Mouse (Mus musculus) liver, adult 2 months (tissue): ENCODE results near the gene Slc38a7. TPM values are rescaled to one million over a fixed set of nuclear protein-coding genes. Genes with fewer than 3 reads are reported as not detected.

Source experiments
- DNase-seq: peaks from one replicate; pipeline ENCODE4 v3.0.0-alpha.2; 2011; ENCODE audit warnings: low read depth, low spot score; ENCODE audit errors: extremely low read depth
- H3K27ac ChIP-seq: fragments of 200-500 bp; replicated peaks from 2 replicates; pipeline ENCODE4 v1.5.1; 2012; ENCODE audit warnings: low read depth, mild to moderate bottlenecking, control low read depth, inconsistent platforms, low read length; ENCODE audit not compliant: insufficient read depth
- H3K27me3 ChIP-seq: fragments of 200-500 bp; 2 replicates; pipeline ENCODE4 v1.6.1; 2012; ENCODE audit warnings: mild to moderate bottlenecking, moderate library complexity, low read length, inconsistent platforms; ENCODE audit not compliant: control insufficient read depth, insufficient read depth
- H3K36me3 ChIP-seq: fragments of 200-500 bp; 2 replicates; pipeline ENCODE4 v1.6.1; 2012; ENCODE audit warnings: low read length, inconsistent platforms; ENCODE audit not compliant: control insufficient read depth, insufficient read depth
- H3K4me1 ChIP-seq: fragments of 200-500 bp; 2 replicates; pipeline ENCODE4 v1.6.1; 2011; ENCODE audit warnings: low read length; ENCODE audit not compliant: control insufficient read depth, insufficient read depth
- H3K4me3 ChIP-seq: fragments of 200-500 bp; 2 replicates; pipeline ENCODE4 v1.5.1; 2011; ENCODE audit warnings: low read depth, mild to moderate bottlenecking, control low read depth, low read length, moderate library complexity; ENCODE audit not compliant: insufficient read depth
- H3K79me2 ChIP-seq: fragments of 200-500 bp; 2 replicates; pipeline ENCODE4 v1.6.1; 2012; ENCODE audit warnings: inconsistent platforms, mild to moderate bottlenecking, low read length, moderate library complexity; ENCODE audit not compliant: control insufficient read depth, insufficient read depth
- H3K9ac ChIP-seq: fragments of 200-500 bp; 2 replicates; pipeline ENCODE4 v1.6.1; 2012; ENCODE audit warnings: low read depth, mild to moderate bottlenecking, control low read depth, inconsistent platforms, low read length
- CTCF ChIP-seq: fragments of 200-500 bp; IDR thresholded peaks from 2 replicates; pipeline ENCODE4 v1.5.1; 2011; ENCODE audit warnings: low read depth, low read length, control low read depth
- POLR2A ChIP-seq: fragments of 200-500 bp; IDR thresholded peaks from 2 replicates; pipeline ENCODE4 v1.6.1; 2011; ENCODE audit warnings: low read length, control low read depth; ENCODE audit not compliant: insufficient read depth; ENCODE audit errors: extremely low read depth
- WGBS: fragments of 180-500 bp; shearing (Covaris S2); methylation state at CpG from one replicate; pipeline ENCODE4 v1.1.7; 2018; 5-methylcytosine and 5-hydroxymethylcytosine counted together
- polyA plus RNA-seq: library from polyadenylated mRNA; depleted of rRNA; stranded (reverse); fragments of >200 nt; gene quantifications from 2 replicates; pipeline ENCODE4 v1.2.3, GENCODE M21; 2012
- total RNA-seq: library from RNA; depleted of rRNA; stranded (reverse); fragments of >200 nt; gene quantifications from 2 replicates; pipeline ENCODE4 v1.2.3, GENCODE M21; 2014

Gene Slc38a7
- total and polyA plus RNA-seq, 2 experiments: 10.7 to 22.8 TPM

GRCm38 (mm10) chr8:95818211-95818610, 35.1 kb downstream of the Slc38a7 start:
- Histone ChIP-seq H3K27ac (no peak overlapping the region), H3K4me1 (no peaks in the 10 kb centered on the region; the same call in 1 of the 2 replicates), H3K9ac (no peak overlapping the region), H3K4me3 (no peak overlapping the region), H3K36me3 (no peaks in the 10 kb centered on the region), H3K79me2 (no peaks in the 10 kb centered on the region), H3K27me3 (no peaks in the 10 kb centered on the region)
- TF ChIP-seq CTCF: no peak
- TF ChIP-seq POLR2A: no peak
- WGBS: 81% methylated on average over 1 of the region's 1 CpGs
- DNase-seq: no peak

- no peak overlapping the region for H3K9ac ChIP-seq
- H3K4me3 ChIP-seq: no peak overlapping the region
- no peak for DNase-seq
- H3K27me3 ChIP-seq: no peaks in the 10 kb centered on the region
- TF ChIP-seq CTCF (no peak), POLR2A (no peak)
- no peaks in the 10 kb centered on the region for H3K36me3 ChIP-seq
- H3K4me1 ChIP-seq: no peaks in the 10 kb centered on the region; the same call in 1 of the 2 replicates
- no peak overlapping the region for H3K27ac ChIP-seq
- no peaks in the 10 kb centered on the region for H3K79me2 ChIP-seq
- WGBS: 88% methylated on average over 3 of the region's 3 CpGs
Observed at GRCm38 (mm10) chr8:95817597-95817996, 35.7 kb downstream of the Slc38a7 start.

- TF ChIP-seq CTCF (no peak), POLR2A (no peak)
- Histone ChIP-seq H3K9ac (no peak overlapping the region), H3K27ac (no peak overlapping the region), H3K79me2 (no peaks in the 10 kb centered on the region), H3K36me3 (no peaks in the 10 kb centered on the region), H3K4me1 (no peaks in the 10 kb centered on the region), H3K4me3 (no peak overlapping the region), H3K27me3 (no peaks in the 10 kb centered on the region)
- 73% methylated on average over 6 of the region's 6 CpGs for WGBS
- DNase-seq: no peak
Observed at GRCm38 (mm10) chr8:95816044-95816708, 37.2 kb downstream of the Slc38a7 start.

DNA sequence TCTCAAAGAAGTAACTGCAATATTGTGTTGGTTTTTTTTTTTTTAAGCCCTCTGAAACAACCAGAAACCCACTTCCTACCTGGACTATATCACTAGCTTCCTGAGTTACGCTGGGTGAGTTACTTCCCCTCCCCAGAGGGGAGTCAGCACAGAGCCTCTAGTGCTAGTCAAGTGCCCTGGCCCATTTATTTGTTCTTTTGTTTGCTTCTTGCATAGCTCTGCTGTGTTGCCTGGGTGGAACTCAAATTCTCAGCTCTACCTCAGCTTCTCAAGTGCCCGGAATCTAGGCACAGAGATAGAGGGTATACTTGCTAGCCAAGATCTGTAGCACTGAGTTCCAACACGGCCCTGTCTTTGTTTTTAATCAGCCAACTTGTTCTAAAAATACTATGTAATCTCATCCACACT, 43.2 kb downstream of the Slc38a7 start:
- H3K36me3 ChIP-seq: no peaks in the 10 kb centered on the region
- H3K4me3 ChIP-seq: no peak overlapping the region
- H3K9ac ChIP-seq: no peak overlapping the region
- no peaks in the 10 kb centered on the region for H3K27me3 ChIP-seq
- H3K27ac ChIP-seq: no peak overlapping the region
- TF ChIP-seq POLR2A (no peak), CTCF (no peak)
- DNase-seq: no peak
- H3K79me2 ChIP-seq: peaks cover 18% of the 10 kb centered on the region
- WGBS: 70% methylated on average over 3 of the region's 3 CpGs
- peaks cover 6% of the 10 kb centered on the region for H3K4me1 ChIP-seq

DNA sequence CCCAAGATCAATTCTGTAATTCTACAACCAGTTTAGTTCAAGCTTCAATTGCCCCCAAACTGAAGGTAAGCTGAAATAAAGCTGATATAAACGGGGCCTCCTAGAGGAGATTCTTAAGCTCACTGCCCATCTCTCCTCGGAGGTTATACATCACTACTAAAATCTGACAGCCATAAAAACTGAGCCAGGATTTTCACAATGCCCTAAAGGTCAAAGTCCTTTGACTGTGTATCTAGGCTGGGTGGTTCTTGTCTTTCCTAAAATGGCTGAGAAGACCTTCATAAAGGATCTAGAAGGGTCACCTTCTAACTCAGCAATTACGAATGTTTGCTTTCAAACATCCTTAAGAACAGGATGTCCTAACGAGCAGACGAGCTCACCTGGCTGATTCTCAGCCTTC, 44.2 kb downstream of the Slc38a7 start:
- peak; percentile 71 for DNase-seq
- H3K9ac ChIP-seq: no peak overlapping the region
- 61% methylated on average over 5 of the region's 5 CpGs for WGBS
- H3K36me3 ChIP-seq: no peaks in the 10 kb centered on the region
- H3K4me1 ChIP-seq: peaks cover 11% of the 10 kb centered on the region
- H3K27me3 ChIP-seq: no peaks in the 10 kb centered on the region
- TF ChIP-seq CTCF: no peak
- no peak for TF ChIP-seq POLR2A
- peaks cover 24% of the 10 kb centered on the region for H3K79me2 ChIP-seq
- H3K27ac ChIP-seq: no peak overlapping the region
- H3K4me3 ChIP-seq: no peak overlapping the region

- H3K9ac ChIP-seq: no peak overlapping the region
- no peak overlapping the region for H3K4me3 ChIP-seq
- peaks cover 27% of the 10 kb centered on the region for H3K79me2 ChIP-seq
- 69% methylated on average over 4 of the region's 4 CpGs for WGBS
- no peaks in the 10 kb centered on the region for H3K36me3 ChIP-seq
- peaks cover 12% of the 10 kb centered on the region for H3K4me1 ChIP-seq
- TF ChIP-seq POLR2A: no peak
- no peak for TF ChIP-seq CTCF
- no peak for DNase-seq
- no peak overlapping the region for H3K27ac ChIP-seq
- no peaks in the 10 kb centered on the region for H3K27me3 ChIP-seq
Observed at GRCm38 (mm10) chr8:95808631-95809030, 44.7 kb downstream of the Slc38a7 start.
